Mouse (Mus musculus) midbrain, embryonic 12.5 days (tissue): ENCODE results near the gene Clspn. TPM values are rescaled to one million over a fixed set of nuclear protein-coding genes. Genes with fewer than 3 reads are reported as not detected.

ENCODE experiments used
- microRNA-seq: library from miRNA; unstranded; fragments of <30 nt; microRNA quantifications from one replicate; pipeline ENCODE4, GENCODE M21; 2017
- polyA plus RNA-seq: library from polyadenylated mRNA; unstranded; fragments of >200 nt; fragmentation: Nextera tagmentation; extraction: Ambion mirVana; gene quantifications from 2 replicates; pipeline ENCODE4 v1.2.1, GENCODE M21; 2016

The Clspn gene
- polyA plus RNA-seq, 1 experiment from 2014 or later = 35.7 TPM

Small RNA genes lying within 50 kb of the gene (microRNA-seq; reads per million reads assigned to microRNA genes)
- gene Mir7119 = 0.70 reads per million

Other genes with a start within 250 kb of the Clspn start
- 67.2 and 70.5 TPM in 2 replicates for gene Adprhl2, start 235.2 kb upstream of the Clspn start, polyA plus RNA-seq
- gene Tekt2, start 231.2 kb upstream of the Clspn start, polyA plus RNA-seq = 4.8 and 5.3 TPM in 2 replicates
- gene Ago3, start 127.4 kb upstream of the Clspn start, polyA plus RNA-seq = 19.3 and 19.9 TPM in 2 replicates
- gene Ago1, start 88.4 kb upstream of the Clspn start, polyA plus RNA-seq = 21.7 and 24.0 TPM in 2 replicates
- 8.2 and 9.7 TPM in 2 replicates for gene Ago4, start 23.5 kb upstream of the Clspn start, polyA plus RNA-seq
- gene 5730409E04Rik, start 52.9 kb downstream of the Clspn start, polyA plus RNA-seq = 1.5 and 1.9 TPM in 2 replicates
- 435 and 444 TPM in 2 replicates for gene Psmb2, start 120.7 kb downstream of the Clspn start, polyA plus RNA-seq
- gene Tfap2e, start 179.3 kb downstream of the Clspn start, polyA plus RNA-seq = 2.2 and 3.3 TPM in 2 replicates
- gene Ncdn, start 196.5 kb downstream of the Clspn start, polyA plus RNA-seq = 48.9 and 49.9 TPM in 2 replicates
- 32.9 and 35.0 TPM in 2 replicates for gene AU040320, start 196.6 kb downstream of the Clspn start, polyA plus RNA-seq